Mouse (Mus musculus): ENCODE measurements around the gene Samd8.

Gene Samd8

GRCm38 (mm10) chr14:21792250-21792649 lies 41.9 kb downstream of the Samd8 start:
- DNase-seq (ENCODE audit: low spot score) = no peak

- no peak for DNase-seq (ENCODE audit: low spot score)
Measured at GRCm38 (mm10) chr14:21800641-21801040, 50.3 kb downstream of the Samd8 start.

DNA sequence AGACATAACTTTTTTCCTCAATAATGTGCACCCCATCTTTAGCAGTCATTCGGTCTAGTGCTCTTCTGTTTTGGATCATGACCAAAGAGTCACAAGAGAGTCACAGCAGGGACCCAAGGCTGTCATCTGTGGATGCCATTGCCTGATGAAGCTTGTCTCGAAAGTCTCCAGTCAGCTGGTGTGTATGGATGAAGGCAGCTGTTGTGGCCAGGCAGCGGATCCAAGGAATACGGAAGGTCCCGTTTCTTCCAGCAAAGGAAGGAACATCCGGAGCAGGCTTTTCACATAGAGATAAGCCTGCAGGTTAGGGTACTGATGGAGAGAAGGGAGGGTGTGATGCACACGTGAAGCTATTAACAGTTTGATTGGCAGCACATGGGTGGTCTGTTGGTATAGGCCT lies 51.3 kb downstream of the Samd8 start:
- DNase-seq (ENCODE audit: low spot score) = no peak

DNA sequence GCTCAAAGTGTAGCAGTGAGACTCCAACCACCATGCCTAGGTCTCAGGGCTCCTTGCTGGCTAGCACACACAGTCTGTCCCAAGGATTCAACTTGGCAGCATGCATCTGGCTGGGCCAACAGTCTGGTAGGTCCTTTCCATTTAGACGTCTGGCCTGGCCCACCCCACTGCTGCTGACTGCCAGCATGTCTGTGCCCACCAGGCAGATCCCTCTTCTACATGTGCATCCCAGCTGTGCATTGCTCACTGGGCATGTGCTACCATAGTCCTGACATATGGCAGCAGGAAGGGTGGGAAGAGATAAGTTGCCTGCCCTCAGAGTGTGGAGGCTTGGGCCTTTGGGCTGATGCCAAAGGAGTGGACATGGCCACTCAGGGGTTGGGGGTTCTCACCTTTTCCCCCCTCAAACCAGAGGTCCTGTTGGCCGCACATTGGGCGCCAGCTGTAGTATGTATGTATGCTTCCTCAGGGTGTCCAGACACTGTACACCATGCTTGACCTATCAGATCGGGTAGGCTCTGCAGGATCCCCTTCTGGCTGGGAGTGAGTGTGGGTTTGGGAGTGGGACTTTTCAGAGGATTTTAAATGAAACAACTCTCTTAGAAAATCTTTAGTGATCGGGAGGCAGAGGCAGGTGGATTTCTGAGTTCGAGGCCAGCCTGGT lies 52.3 kb downstream of the Samd8 start:
- no peak for DNase-seq (ENCODE audit: low spot score)

DNA sequence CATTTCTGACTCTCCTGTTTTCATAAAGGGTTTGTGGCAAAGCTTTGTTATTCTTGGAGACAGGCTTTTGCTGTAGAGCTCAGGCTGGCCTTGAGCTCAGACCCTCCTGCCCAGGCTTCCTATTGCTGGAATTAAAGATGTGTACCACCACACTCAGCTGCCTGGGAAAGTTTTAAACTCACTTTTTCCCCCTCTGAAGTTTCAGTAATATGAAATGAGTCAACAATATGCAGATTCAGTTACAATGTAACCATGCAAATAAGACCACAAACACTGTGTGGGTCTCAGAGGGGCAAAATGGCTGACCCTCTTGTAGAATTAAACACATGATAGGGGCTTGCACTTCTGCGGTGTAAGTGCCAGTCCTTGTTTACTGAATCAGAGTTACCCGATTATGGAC lies 55.9 kb downstream of the Samd8 start:
- DNase-seq (ENCODE audit: low spot score) = no peak

GRCm38 (mm10) chr14:21806631-21807160 lies 56.4 kb downstream of the Samd8 start:
- DNase-seq (ENCODE audit: low spot score) = peak; percentile 61

- DNase-seq (ENCODE audit: low spot score) = peak; percentile 40
Measured at GRCm38 (mm10) chr14:21808208-21808922, 58.0 kb downstream of the Samd8 start.

- no peak for DNase-seq (ENCODE audit: low spot score)
Measured at GRCm38 (mm10) chr14:21809418-21809817, 59.1 kb downstream of the Samd8 start.

DNA sequence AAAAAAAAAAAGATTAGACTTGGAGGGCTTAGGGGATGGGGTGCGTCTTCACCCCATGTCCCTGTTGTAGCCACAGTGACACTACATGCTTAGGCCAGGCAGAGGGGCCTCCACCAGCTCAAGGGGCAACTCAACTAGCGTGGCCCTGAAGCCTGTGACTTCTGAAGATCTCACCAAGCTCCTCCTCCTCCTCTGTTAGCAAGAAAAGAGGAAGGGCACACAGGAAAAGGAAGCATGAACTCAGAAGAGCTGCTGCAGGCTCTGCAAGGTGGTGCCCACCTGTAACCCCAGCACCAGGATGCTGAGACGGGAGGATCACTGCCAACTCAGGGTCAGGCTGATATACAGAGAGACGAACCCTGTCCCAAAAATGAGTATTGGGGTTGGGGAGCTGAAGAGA lies 61.0 kb downstream of the Samd8 start:
- DNase-seq (ENCODE audit: low spot score) = no peak

DNA sequence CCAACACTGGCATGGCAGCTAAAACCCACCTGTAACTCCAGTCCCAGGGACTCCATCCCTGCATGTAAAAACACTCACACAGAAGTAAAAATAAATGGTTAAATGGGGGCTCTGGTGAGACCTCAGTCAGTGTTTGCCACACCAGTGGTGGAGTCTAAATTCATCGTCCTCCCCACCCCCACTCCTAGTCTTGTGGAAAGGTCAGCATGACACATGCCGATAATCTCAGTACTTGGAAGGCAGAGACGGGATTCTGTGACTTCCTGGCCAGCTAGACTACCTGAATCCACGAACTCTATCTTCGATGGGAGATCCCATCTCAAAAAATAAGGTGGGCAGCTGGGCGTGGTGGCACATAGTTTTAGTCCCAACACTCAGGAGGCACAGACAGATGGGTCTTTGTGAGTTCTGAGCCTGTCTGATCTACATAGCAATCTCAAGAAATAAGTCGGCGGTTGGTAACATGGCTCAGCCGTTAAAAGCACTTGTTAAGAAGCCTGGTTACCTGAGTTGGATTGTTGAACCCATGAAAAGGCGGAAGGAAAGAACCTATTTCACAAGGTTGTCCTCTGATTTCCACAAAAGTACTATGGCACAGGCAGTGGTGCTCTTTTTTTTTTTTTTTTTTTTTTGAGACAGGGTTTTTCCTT lies 61.5 kb downstream of the Samd8 start:
- DNase-seq (ENCODE audit: low spot score) = no peak

GRCm38 (mm10) chr14:21812590-21813162 lies 62.3 kb downstream of the Samd8 start:
- peak; percentile 75 for DNase-seq (ENCODE audit: low spot score)

DNA sequence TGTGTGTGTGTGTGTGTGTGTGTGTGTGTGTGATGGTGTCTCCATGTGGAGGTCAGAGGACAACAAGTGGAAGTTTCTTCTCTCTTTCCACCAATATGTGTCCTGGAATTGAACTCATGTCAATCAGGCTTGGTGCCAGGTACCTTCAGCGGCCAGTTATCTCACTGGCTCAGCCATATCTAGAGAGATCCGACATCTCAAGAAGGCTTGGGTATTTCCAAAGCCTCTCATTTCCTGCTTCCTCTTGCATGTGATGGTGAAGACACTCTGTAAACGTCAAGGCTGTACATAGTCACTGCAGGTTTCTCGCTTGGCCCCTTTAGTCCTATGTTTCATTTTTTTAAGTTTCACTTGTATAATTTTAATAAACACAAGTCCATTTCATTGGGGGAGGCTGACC lies 62.9 kb downstream of the Samd8 start:
- no peak for DNase-seq (ENCODE audit: low spot score)

GRCm38 (mm10) chr14:21813847-21814246 lies 63.5 kb downstream of the Samd8 start:
- DNase-seq (ENCODE audit: low spot score) = no peak

DNA sequence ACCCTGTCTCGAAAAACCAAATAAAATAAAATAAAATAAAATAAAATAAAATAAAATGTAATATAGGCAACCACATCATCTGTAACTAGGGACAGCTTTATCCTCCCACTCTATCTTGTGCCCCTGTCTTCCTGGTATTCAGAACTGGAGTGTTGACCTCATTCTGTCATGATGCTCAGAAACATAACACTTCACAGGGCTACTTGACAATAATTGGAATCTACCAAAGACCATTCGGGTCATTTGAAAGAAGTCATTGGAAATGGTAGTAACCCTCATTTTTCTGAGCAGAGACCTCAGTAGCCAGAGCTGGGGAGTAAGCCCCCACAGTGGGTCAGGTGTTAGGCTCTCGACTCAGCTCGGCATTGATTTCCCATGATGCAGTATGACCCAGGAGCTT lies 64.3 kb downstream of the Samd8 start:
- no peak for DNase-seq (ENCODE audit: low spot score)

- no peak for DNase-seq (ENCODE audit: low spot score)
Measured at GRCm38 (mm10) chr14:21816255-21816654, 65.9 kb downstream of the Samd8 start.

- no peak for DNase-seq (ENCODE audit: low spot score)
Measured at GRCm38 (mm10) chr14:21817453-21817852, 67.1 kb downstream of the Samd8 start.

- DNase-seq (ENCODE audit: low spot score) = no peak
Measured at GRCm38 (mm10) chr14:21820880-21821505, 70.7 kb downstream of the Samd8 start.

GRCm38 (mm10) chr14:21822307-21822706 lies 72.0 kb downstream of the Samd8 start:
- DNase-seq (ENCODE audit: low spot score) = no peak

DNA sequence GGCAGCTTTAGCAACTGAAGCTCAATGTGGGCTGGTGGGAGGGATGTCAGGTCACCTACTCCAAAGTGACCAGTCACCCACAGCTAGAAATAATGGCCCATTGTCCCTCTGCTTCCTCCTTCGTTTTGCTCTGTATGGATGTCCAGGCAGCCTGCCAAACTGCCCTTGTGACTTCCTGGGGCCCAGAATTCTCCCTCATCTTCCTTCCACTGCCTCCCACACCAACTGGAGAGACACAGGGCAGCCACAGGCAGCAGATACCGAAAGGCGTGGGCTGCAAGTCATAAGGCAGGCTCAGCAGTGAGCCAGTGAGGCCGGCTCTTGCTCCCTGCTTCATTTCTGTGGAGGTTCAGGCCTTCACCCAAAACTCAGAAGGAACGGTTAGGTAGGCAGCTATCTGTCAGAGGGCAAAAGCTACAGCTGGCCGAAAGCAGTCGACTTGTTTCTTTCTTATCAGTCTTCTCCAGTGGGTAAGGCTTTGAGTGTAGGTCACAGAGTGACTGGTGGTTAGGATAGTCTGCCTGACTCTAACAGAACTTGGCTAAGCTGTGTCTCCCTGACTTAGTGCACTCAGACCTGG lies 72.6 kb downstream of the Samd8 start:
- peak; percentile 77 for DNase-seq (ENCODE audit: low spot score)

DNA sequence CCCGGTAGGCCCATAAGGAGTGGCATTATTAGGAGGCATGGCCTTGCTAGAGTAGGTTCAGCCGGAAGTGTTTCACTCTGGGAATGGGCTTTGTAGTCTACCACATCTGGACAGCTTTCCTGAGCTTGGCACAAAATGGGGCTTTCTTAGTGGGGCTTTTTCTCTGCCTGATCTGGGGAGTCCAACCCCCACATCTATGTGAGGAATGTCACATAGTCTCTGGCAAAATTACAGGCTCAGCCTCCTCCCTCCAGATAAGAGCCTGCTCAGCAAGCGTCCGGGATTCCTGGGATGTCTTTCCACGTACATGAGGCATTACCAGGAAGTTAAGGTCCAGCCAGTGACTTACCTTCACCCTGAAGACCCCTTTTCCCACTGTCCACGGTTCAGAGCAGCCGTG lies 73.6 kb downstream of the Samd8 start:
- no peak for DNase-seq (ENCODE audit: low spot score)

DNA sequence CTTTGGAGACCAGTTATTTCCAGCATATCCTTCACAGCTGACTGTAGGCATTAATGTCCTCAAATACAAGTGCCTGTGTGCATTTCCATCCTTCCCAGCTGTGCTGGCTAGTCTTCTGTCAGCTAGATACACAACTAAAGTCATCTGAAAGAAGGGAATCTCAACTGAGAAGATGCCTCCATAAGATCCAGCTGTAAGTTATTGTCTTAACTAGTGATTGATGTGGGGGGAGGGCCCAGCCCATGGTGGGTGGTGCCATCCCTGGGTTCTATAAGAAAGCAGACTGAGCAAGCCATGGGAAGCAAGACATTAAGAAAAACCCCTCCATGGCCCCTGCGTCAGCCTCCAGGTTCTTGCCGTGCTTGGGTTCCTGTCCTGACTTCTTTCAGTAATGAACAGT lies 74.6 kb downstream of the Samd8 start, which contains the start of gene Vdac2:
Vdac2 (plus strand) TSS at position 301 of the 400 bp plus-strand sequence.
- DNase-seq (ENCODE audit: low spot score) = no peak
